Mouse (Mus musculus) heart, embryonic 10.5 days (tissue): ENCODE data around the gene Tomm20. TPM values are rescaled to one million over a fixed set of nuclear protein-coding genes. Genes with fewer than 3 reads are reported as not detected.
"Not testable (repeated sequence)": the region's sequence is repeated elsewhere in the genome, so short reads cannot be mapped to it uniquely, and the experiment has no call there.

Source experiments
- DNase-seq: peaks from one replicate; pipeline ENCODE4 v3.0.0-alpha.2; 2017; ENCODE audit warnings: low spot score
- H3K27ac ChIP-seq: fragments of 300-500 bp; sonication (generic); 2 replicates; pipeline ENCODE4 v1.5.1; 2016; ENCODE audit warnings: mild to moderate bottlenecking
- H3K27me3 ChIP-seq: fragments of 300-500 bp; sonication (generic); 2 replicates; pipeline ENCODE4 v1.6.1; 2016; ENCODE audit warnings: mild to moderate bottlenecking; ENCODE audit not compliant: poor library complexity, insufficient read depth, severe bottlenecking
- H3K36me3 ChIP-seq: fragments of 300-500 bp; sonication (generic); 2 replicates; pipeline ENCODE4 v1.6.1; 2016; ENCODE audit warnings: mild to moderate bottlenecking, moderate library complexity
- H3K4me1 ChIP-seq: fragments of 300-500 bp; sonication (generic); 2 replicates; pipeline ENCODE4 v1.6.1; 2016; ENCODE audit warnings: mild to moderate bottlenecking
- H3K4me3 ChIP-seq: fragments of 300-500 bp; sonication (generic); 2 replicates; pipeline ENCODE4 v1.5.1; 2016; ENCODE audit warnings: mild to moderate bottlenecking, moderate library complexity
- H3K9me3 ChIP-seq: fragments of 300-500 bp; sonication (generic); 2 replicates; pipeline ENCODE4 v1.6.1; 2016; ENCODE audit warnings: mild to moderate bottlenecking, moderate library complexity
- WGBS: fragments of 180-500 bp; shearing (Covaris S2); methylation state at CpG from one replicate; pipeline ENCODE4 v1.1.7; 2016; 5-methylcytosine and 5-hydroxymethylcytosine counted together
- polyA plus RNA-seq: library from polyadenylated mRNA; unstranded; fragments of >200 nt; fragmentation: Nextera tagmentation; extraction: Ambion mirVana; gene quantifications from 2 replicates; pipeline ENCODE4 v1.2.1, GENCODE M21; 2016

The Tomm20 gene
- polyA plus RNA-seq, 1 experiment from 2014 or later = 307 TPM

DNA sequence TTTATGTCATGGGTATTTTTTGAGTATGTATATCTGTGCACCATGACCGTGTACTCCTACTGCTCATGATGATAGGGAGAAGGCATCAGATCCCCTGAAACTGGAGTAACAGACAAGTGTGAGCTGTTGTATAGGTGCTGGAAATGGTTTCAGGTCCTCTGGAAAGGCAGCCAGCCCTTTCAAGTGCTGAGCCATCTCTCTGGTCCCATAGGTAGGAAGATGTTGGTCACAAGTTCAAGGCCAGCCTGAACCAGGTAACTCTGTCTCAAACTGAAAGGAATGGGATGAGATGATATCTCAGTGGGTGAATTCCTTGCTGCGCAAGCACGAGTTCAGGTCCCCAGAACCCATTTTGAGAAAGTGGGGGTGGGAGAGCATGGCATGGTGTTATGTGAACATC is 24.2 kb downstream of the Tomm20 start:
- WGBS = 84% methylated on average over 3 of the region's 3 CpGs
- Histone ChIP-seq H3K4me1 (peaks cover 32% of the 10 kb centered on the region), H3K4me3 (no peak overlapping the region), H3K9me3 (no peaks in the 10 kb centered on the region), H3K27ac (no peak overlapping the region), H3K36me3 (peaks cover 7% of the 10 kb centered on the region; the same call in 1 of the 2 replicates), H3K27me3 (no peaks in the 10 kb centered on the region)
- no peak for DNase-seq

DNA sequence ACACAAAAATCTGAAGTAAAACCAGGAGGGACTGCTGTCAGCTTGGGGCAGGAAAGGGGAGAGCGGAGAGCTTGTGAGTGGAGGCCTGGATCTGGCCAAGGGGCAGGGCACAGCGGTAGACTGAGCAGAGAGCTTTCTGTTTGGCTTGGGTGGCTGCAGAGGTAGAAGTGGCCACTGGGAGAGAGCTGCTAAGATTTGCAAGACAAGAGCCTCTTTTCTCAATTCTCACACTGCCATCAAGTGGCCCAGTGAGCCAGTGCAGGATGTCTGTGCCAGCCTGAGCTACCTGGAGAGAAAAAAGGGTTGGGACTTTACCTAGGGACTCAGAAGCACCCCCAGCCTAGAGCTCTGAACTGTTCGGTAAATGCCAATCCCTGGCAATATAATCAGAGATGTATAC is 24.8 kb downstream of the Tomm20 start:
- Histone ChIP-seq H3K27ac (peak overlapping the region; percentile 80; the same call in 1 of the 2 replicates), H3K9me3 (no peaks in the 10 kb centered on the region), H3K4me1 (peaks cover 32% of the 10 kb centered on the region), H3K27me3 (no peaks in the 10 kb centered on the region), H3K36me3 (peaks cover 3% of the 10 kb centered on the region; the same call in 1 of the 2 replicates), H3K4me3 (no peak overlapping the region)
- no peak for DNase-seq
- 28% methylated on average over 3 of the region's 3 CpGs for WGBS

DNA sequence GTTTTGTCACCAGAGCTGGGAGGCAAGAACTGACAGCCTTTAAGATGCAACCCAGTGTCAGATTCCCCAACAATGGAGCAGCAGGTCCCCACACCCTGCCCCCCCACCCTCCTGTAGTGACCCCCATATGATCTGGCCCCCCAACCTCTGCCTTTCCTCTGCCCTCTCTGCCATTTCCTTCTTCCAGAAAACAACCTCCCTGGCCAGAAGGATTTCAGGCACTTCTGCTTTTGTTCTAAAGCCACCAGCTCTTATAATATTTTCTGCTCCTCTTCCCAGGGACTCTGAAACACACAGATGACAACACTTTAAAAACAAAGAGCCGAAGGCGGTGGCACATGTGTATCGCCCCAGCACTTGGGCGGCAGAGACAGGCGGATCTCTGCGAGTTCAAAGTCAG is 25.3 kb downstream of the Tomm20 start:
- DNase-seq = no peak
- H3K27ac ChIP-seq = peak overlapping the region; percentile 80; the same call in 1 of the 2 replicates
- peaks cover 32% of the 10 kb centered on the region for H3K4me1 ChIP-seq
- WGBS = 83% methylated on average over 6 of the region's 6 CpGs
- H3K27me3 ChIP-seq = no peaks in the 10 kb centered on the region
- H3K4me3 ChIP-seq = no peak overlapping the region
- H3K9me3 ChIP-seq = no peaks in the 10 kb centered on the region
- peaks cover 3% of the 10 kb centered on the region; the same call in 1 of the 2 replicates for H3K36me3 ChIP-seq

DNA sequence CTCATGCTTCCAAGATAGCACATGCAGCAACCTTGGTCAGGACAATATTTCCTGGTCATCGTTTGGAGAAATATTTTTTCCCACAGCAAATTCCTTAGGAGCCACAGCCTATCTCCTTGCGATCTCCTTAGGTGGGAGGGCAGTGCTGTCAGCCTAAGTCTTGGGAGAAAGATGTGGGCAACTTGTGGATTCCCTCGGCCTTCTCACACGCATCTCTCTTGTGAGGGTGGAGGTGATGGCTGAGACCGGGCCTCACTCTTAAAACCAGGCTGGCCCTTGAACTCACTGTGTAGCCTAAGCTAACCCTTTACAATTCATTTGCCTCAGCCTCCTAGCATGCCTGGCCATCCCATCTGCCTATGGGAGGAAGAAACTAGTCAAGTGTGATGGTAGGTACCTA is 25.9 kb downstream of the Tomm20 start:
- H3K27ac ChIP-seq = peak overlapping the region; percentile 80

DNA sequence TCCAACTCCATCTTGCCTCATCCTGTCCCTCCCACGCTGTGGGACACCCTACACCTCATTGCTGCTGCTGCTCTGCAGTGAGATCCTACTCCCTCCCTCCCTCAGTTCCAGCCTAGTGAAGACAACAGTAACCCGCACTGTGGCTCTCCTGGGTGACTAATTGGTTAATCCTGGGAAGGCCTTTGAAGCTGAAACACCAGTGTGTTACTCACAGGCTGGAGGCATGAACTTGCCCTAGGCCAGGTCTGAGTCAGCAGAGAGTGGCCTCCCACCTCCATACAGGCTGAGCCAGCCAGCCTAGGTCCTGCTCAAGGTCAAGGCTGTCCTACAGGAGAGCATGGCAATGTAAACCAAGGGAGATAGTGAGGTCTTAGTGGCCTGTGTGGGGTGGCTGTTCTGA is 26.4 kb downstream of the Tomm20 start:
- Histone ChIP-seq H3K9me3 (no peaks in the 10 kb centered on the region), H3K4me1 (peaks cover 43% of the 10 kb centered on the region), H3K4me3 (no peak overlapping the region), H3K36me3 (peaks cover 3% of the 10 kb centered on the region; the same call in 1 of the 2 replicates), H3K27ac (peak overlapping the region; percentile 80), H3K27me3 (no peaks in the 10 kb centered on the region)
- WGBS = 57% methylated on average over 2 of the region's 2 CpGs
- DNase-seq = no peak

More for the DNA sequence above, 25.9 kb downstream of the Tomm20 start:
- H3K4me1 ChIP-seq = peaks cover 38% of the 10 kb centered on the region
- DNase-seq = no peak
- peaks cover 3% of the 10 kb centered on the region; the same call in 1 of the 2 replicates for H3K36me3 ChIP-seq
- WGBS = 68% methylated on average over 5 of the region's 5 CpGs
- no peaks in the 10 kb centered on the region for H3K27me3 ChIP-seq
- no peak overlapping the region for H3K4me3 ChIP-seq
- no peaks in the 10 kb centered on the region for H3K9me3 ChIP-seq

DNA sequence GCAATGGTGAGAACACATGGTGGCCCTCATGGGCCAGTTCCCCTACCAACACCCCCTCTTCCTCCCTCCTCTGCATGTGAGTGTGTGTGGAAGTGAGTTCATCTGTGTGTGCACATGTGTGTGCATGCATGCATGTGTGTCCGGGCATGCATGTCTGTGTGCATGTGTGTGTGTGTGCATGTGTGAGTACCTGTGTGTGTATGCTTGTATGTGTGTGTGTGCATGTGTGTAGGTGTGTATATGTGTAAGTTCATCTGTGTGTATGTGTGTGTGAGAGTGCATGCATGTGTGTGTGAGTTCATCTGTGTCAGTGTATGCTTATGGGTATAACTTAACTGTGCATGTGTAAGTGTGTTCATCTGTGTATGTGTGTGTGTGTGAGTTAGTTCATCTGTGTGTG is 27.3 kb downstream of the Tomm20 start:
- 0 out of 2 replicates have a peak overlapping the region, but pooled peaks have one; percentile 9 for H3K27ac ChIP-seq
- H3K4me1 ChIP-seq = peaks cover 49% of the 10 kb centered on the region
- 97% methylated on average over 1 of the region's 1 CpGs for WGBS
- no peak for DNase-seq
- no peaks in the 10 kb centered on the region for H3K9me3 ChIP-seq
- H3K36me3 ChIP-seq = peaks cover 3% of the 10 kb centered on the region; the same call in 1 of the 2 replicates
- H3K27me3 ChIP-seq = no peaks in the 10 kb centered on the region
- H3K4me3 ChIP-seq = no peak overlapping the region

DNA sequence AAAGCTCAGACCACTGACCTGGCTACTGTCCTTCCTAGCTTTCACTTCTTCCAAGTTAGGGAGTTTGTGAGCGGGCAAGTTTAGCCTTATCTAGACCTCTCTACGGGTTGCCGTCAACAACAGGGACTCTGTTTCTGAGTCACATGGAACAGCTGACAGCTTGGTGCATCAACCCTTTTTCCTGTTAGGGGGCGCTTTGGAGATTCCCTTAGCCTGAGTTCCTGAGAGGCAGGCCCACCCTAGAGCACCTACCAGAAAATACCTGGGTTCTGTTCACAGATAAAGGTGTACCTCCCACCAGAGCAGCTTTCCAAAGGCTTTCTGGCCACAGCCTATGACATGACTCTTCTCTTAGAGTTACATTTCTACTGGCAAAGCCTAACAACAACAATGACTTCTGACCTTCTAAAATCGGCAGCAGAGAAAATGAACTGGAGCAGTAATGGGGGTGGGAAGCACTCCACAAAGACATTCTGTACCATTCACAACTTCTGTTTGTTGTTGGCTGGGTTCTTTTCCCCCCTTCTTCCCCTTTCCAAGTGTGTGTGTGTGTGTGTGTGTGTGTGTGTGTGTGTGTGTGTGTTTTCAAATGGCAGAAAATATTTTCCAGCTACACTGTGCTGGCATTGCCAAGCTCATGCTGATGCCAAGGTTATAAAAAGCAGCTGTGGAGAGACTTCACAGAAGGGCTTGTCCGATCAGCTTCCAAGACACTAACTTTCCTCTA is 28.3 kb downstream of the Tomm20 start:
- 28% methylated on average over 6 of the region's 6 CpGs for WGBS
- Histone ChIP-seq H3K27ac (peak overlapping the region; percentile 23), H3K36me3 (0 out of 2 replicates have a peak, but pooled peaks cover 3% of the 10 kb centered on the region), H3K4me1 (peaks cover 55% of the 10 kb centered on the region), H3K27me3 (no peaks in the 10 kb centered on the region), H3K9me3 (no peaks in the 10 kb centered on the region), H3K4me3 (no peak overlapping the region)
- no peak for DNase-seq

DNA sequence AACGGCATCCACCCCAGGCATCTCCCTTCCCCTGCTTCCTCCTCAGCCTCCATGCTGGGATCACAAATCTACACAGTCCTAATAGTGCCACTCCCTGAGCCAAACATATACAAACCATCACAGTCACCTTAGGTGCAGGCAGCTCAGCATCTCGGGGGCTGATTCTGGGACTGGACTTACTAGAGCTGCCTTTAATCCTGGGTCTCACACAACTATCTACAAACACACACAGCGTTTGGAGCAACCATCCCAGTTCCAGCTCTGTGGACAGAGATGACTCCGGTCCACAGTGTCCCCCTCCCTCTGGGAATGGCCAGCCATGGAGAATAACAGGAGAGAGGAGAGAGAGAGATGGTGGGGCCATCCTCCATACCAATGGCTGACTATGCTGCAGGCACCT is 29.0 kb downstream of the Tomm20 start:
- no peak for DNase-seq
- Histone ChIP-seq H3K27ac (peak overlapping the region; percentile 23), H3K4me1 (peaks cover 55% of the 10 kb centered on the region), H3K4me3 (no peak overlapping the region), H3K27me3 (no peaks in the 10 kb centered on the region), H3K36me3 (no peaks in the 10 kb centered on the region), H3K9me3 (no peaks in the 10 kb centered on the region)
- 78% methylated on average over 4 of the region's 4 CpGs for WGBS

DNA sequence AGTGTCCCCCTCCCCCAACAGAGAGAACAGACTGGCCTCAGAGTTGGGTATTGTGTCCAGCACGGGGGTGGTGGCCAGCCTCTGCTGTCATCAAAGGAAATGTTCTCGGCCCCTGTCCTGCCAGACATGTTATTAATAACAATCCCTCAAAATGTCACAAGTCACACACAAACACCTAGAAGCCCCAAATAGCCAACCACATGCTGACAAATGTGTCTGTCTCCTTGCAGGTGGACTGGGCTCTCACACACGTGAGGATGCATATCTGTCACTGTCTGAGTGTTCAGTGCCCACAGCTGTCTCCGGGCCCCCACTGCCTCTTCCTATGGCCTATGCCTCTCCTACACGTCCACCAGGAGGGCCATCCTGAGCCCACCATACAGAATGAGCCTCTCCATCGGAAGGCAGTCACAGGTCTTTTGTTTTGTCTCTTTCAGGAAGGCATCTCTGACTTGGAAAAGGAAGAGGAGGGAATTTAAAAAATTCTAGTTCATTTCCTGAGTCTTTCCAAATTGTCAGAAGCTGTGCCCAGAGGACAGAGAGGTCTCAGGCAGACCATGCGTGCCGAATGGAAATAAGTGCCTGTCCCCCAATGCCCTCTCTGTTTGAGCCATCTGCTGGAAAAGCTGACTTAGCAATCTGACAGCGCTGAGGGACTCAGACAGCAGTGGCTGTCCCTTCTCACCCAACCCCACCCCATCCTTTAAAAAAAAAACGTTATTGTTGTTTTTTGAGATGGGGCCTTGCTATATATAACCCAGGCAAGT is 30.9 kb downstream of the Tomm20 start:
- 42% methylated on average over 10 of the region's 10 CpGs for WGBS
- H3K4me3 ChIP-seq = no peak overlapping the region
- H3K9me3 ChIP-seq = no peaks in the 10 kb centered on the region
- DNase-seq = no peak
- 0 out of 2 replicates have a peak overlapping the region, but pooled peaks have one; percentile 64 for H3K27ac ChIP-seq
- H3K27me3 ChIP-seq = no peaks in the 10 kb centered on the region
- H3K36me3 ChIP-seq = no peaks in the 10 kb centered on the region
- H3K4me1 ChIP-seq = peaks cover 49% of the 10 kb centered on the region

DNA sequence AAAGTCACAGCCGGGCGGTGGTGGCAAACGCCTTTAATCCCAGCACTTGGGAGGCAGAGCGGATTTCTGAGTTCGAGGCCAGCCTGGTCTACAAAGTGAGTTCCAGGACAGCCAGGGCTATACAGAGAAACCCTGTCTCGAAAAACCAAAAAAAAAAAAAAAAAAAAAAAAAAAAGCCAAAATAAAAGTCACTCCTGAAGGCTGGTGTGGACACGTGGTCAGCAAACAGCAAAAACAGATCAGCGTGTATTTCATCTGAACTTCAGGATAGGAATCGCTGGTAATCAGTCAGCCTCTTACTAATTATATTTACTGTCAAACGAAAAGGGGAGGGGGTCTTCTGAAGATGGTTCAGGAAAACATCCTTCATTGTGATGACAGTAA is 31.5 kb downstream of the Tomm20 start:
- not testable (repeated sequence) for H3K27me3 ChIP-seq, H3K4me3 ChIP-seq, DNase-seq, H3K36me3 ChIP-seq, H3K27ac ChIP-seq, H3K9me3 ChIP-seq
- WGBS = 67% methylated on average over 10 of the region's 10 CpGs
- H3K4me1 ChIP-seq = peaks cover 49% of the 10 kb centered on the region

DNA sequence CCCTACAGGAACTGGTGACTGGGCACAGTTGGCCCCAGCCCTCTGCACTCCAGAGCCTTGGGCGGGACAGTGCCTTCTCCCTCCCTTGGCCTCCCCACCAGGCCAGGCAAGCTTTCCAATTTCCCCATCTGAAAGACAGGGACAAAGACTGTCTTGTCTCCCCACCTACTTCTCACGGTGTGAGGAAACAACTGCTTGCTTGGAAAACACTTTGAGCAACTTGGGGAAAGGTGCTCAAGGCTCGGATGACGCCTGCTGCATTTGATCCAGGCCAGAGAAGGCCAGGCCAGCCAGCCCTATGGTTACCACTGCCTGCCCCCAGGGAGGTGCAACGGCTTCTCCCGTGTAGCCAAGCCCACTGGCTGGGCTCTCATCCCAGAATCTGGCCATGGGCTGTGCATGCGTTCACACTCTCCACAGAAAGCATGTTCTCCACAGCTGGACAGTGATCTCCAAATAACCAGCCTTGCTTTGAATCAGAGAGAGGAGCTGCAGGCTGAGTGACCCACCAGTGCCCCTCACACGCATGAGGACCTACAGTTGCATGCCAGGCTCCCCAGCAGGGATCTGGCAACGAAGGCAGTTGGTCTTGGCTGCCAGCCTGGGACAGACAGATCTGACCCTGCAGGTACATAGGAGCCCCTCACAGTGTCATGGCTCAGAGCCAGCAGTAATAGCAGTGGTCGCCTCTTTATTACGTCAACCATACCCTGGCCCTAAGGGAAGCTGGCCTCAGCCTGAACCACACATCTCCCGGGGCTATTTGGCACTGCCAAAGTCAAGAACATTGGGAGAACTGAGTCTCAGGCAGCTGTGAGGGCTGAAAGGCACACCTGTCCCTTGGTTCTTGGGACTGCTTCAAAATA is 32.2 kb downstream of the Tomm20 start:
- Histone ChIP-seq H3K27ac (no peak overlapping the region; the same call in none of the 2 replicates), H3K4me1 (peaks cover 52% of the 10 kb centered on the region), H3K36me3 (no peaks in the 10 kb centered on the region), H3K9me3 (no peaks in the 10 kb centered on the region), H3K27me3 (no peaks in the 10 kb centered on the region), H3K4me3 (no peak overlapping the region)
- 60% methylated on average over 12 of the region's 12 CpGs for WGBS
- no peak for DNase-seq

DNA sequence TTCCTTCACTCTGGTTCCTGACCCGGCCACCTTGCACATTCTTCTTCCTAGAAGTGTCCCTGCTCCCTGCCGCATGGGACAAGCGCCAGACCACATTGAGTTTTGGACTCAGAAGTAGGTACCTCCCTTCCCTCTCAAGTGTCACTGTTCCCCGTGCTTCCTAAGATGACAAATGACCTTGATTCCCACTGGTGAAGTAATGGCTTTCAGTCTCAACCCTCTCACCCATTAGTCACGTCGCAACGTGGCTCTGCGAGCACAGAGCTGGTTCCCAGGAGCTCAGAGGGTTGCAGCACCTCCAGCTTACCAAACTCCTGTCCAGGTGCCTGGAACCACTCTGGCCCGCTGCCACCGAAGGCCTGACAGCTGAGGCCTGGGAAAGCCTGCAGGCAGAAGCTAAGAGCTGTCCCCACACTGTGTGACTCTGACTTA is 36.3 kb downstream of the Tomm20 start:
- DNase-seq = no peak
- H3K27ac ChIP-seq = peak overlapping the region; percentile 57; the same call in 1 of the 2 replicates
- WGBS = 72% methylated on average over 10 of the region's 10 CpGs
- H3K27me3 ChIP-seq = peaks cover 9% of the 10 kb centered on the region; the same call in 1 of the 2 replicates
- peaks cover 34% of the 10 kb centered on the region for H3K4me1 ChIP-seq
- H3K4me3 ChIP-seq = no peak overlapping the region
- H3K36me3 ChIP-seq = no peaks in the 10 kb centered on the region
- no peaks in the 10 kb centered on the region for H3K9me3 ChIP-seq
